Mouse (Mus musculus): ENCODE data around the gene Trim59. TPM values are rescaled to one million over a fixed set of nuclear protein-coding genes. Genes with fewer than 3 reads are reported as not detected.
"Not testable (repeated sequence)": the region's sequence is repeated elsewhere in the genome, so short reads cannot be mapped to it uniquely, and the experiment has no call there.

The Trim59 gene
- polyA plus RNA-seq, 1 experiment from 2014 or later, result 53.8 TPM

DNA sequence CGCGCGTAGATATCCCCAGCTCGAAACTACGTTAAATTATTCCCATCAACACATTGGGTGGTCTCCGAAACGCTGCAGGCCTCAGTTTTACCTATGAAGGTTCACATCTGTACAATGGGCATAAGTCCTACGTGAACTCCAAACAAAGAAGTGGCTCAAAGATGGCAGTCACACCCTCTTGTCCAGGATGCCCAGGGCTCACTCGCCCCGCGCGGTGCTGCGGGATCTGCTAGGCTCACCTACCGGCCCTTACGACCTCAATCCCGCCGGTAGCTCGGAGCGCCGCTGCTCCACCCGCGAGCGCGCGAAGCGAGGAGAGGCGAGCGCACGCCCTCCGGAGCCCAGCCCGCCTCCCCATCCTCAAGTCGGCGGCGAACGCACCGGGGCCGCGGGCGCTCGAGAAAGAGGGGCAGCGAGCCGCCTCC is 376 bp downstream of the Trim59 start:
- Histone ChIP-seq H3K9ac (replicated peaks) (peak overlapping the region; percentile 71), H3K4me2 (ENCODE audit: low read depth, low read length) (peak overlapping the region; percentile 89), H3K9me3 (ENCODE audit: low read length) (no peaks in the 10 kb centered on the region), H3K4me1 (ENCODE audit: insufficient read depth) (peaks cover 12% of the 10 kb centered on the region), H3K27me3 (ENCODE audit: insufficient read depth, low read length) (no peaks in the 10 kb centered on the region), H3K4me3 (ENCODE audit: low read depth, low read length) (peak overlapping the region; percentile 88), H3K27ac (ENCODE audit: low read depth) (peak overlapping the region; percentile 90), H3K36me3 (replicated peaks; ENCODE audit: insufficient read depth, low read length) (peaks cover 17% of the 10 kb centered on the region; the same call in 1 of the 2 replicates)
- ATAC-seq, result peak; percentile 63
- DNase-seq, result no peak
- WGBS (ENCODE audit: insufficient replicate concordance), result 0% methylated on average over 27 of the region's 42 CpGs
- TF ChIP-seq EP300 (IDR thresholded peaks at IDR 0.05; ENCODE audit: low read depth) (no peak), CTCF (IDR thresholded peaks at IDR 0.05; ENCODE audit: low read depth) (no peak)

DNA sequence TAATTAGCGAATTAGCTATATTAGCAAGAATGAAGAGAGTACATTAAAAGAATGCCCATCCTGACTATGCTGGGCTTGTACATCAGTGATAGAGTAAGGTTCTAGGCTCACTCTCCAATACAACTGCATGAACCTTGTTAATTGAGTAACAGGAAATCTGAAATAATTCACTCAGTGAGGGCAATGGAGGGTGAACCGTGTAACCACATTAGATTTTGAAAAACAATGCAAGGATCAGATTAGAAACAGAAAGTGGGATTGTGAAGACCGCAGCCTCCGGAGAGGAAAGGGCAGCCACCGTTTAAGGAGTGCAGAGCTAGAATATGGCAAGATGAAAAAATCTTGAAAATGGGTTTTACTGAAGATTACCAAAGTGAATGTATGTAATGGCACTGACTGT is 3.3 kb downstream of the Trim59 start:
- Histone ChIP-seq H3K36me3 (replicated peaks; ENCODE audit: insufficient read depth, low read length) (peaks cover 23% of the 10 kb centered on the region), H3K9me3 (ENCODE audit: low read length) (no peaks in the 10 kb centered on the region), H3K27me3 (ENCODE audit: insufficient read depth, low read length) (no peaks in the 10 kb centered on the region), H3K27ac (ENCODE audit: low read depth) (no peak overlapping the region), H3K4me1 (ENCODE audit: insufficient read depth) (peaks cover 9% of the 10 kb centered on the region), H3K4me2 (ENCODE audit: low read depth, low read length) (peak overlapping the region; percentile 67), H3K4me3 (ENCODE audit: low read depth, low read length) (peak overlapping the region; percentile 46), H3K9ac (replicated peaks) (0 out of 2 replicates have a peak overlapping the region, but pooled peaks have one; percentile 19)
- TF ChIP-seq EP300 (IDR thresholded peaks at IDR 0.05; ENCODE audit: low read depth), result no peak
- TF ChIP-seq CTCF (IDR thresholded peaks at IDR 0.05; ENCODE audit: low read depth), result no peak
- DNase-seq (no peak), ATAC-seq (no peak)
- WGBS (ENCODE audit: insufficient replicate concordance), result 45% methylated on average over 5 of the region's 5 CpGs

- ATAC-seq (no peak), DNase-seq (no peak)
- Histone ChIP-seq H3K9ac (replicated peaks) (0 out of 2 replicates have a peak overlapping the region, but pooled peaks have one; percentile 0), H3K4me3 (ENCODE audit: low read depth, low read length) (peak overlapping the region; percentile 46), H3K9me3 (ENCODE audit: low read length) (no peaks in the 10 kb centered on the region), H3K4me2 (ENCODE audit: low read depth, low read length) (peak overlapping the region; percentile 67), H3K27me3 (ENCODE audit: insufficient read depth, low read length) (no peaks in the 10 kb centered on the region), H3K4me1 (ENCODE audit: insufficient read depth) (no peaks in the 10 kb centered on the region), H3K36me3 (replicated peaks; ENCODE audit: insufficient read depth, low read length) (peaks cover 33% of the 10 kb centered on the region), H3K27ac (ENCODE audit: low read depth) (no peak overlapping the region)
- 89% methylated on average over 2 of the region's 2 CpGs for WGBS (ENCODE audit: insufficient replicate concordance)
- TF ChIP-seq EP300 (IDR thresholded peaks at IDR 0.05; ENCODE audit: low read depth) (no peak), CTCF (IDR thresholded peaks at IDR 0.05; ENCODE audit: low read depth) (no peak)
Measured at GRCm38 (mm10) chr3:69040105-69040504, 4.5 kb downstream of the Trim59 start.

DNA sequence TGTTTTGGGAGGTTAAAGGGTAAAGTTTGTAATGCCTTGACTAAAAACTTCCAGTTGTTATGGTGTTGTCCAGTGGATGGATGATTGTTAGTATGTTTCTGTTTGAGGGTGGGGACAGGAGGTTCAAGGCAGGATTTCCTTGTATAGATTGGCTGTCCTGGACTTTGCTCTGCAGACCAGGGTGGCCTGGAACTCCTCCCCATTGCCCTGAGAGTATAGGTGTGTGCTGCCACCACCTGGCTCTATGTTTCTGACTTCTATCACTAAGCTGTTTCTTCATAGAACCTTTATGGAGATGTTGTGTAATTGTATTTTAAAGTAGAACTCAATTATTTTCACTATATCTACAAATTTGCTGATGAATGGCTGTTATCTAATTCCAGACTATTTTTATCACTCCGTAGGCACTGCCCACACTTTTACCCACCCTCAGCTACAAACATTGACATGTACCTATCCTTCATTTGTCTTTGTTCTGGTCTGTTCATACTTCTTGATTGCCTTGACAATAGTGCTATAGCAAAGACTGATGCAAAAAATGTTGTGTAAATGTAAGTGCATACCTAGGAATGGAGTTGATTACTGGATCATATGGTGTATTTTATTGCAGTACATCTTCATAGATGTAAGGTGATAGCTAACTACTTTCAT is 18.3 kb downstream of the Trim59 start:
- Histone ChIP-seq H3K9me3 (ENCODE audit: low read length) (no peaks in the 10 kb centered on the region), H3K4me1 (ENCODE audit: insufficient read depth) (no peaks in the 10 kb centered on the region), H3K27me3 (ENCODE audit: insufficient read depth, low read length) (no peaks in the 10 kb centered on the region), H3K9ac (replicated peaks) (no peak overlapping the region), H3K4me2 (ENCODE audit: low read depth, low read length) (no peak overlapping the region), H3K36me3 (replicated peaks; ENCODE audit: insufficient read depth, low read length) (peaks cover 82% of the 10 kb centered on the region), H3K4me3 (ENCODE audit: low read depth, low read length) (no peak overlapping the region), H3K27ac (ENCODE audit: low read depth) (no peak overlapping the region)
- DNase-seq, result peak; percentile 30
- peak; percentile 80 for ATAC-seq
- WGBS (ENCODE audit: insufficient replicate concordance), result 76% methylated on average over 1 of the region's 1 CpGs
- TF ChIP-seq CTCF (IDR thresholded peaks at IDR 0.05; ENCODE audit: low read depth) (peak; percentile 41), EP300 (IDR thresholded peaks at IDR 0.05; ENCODE audit: low read depth) (no peak)

DNA sequence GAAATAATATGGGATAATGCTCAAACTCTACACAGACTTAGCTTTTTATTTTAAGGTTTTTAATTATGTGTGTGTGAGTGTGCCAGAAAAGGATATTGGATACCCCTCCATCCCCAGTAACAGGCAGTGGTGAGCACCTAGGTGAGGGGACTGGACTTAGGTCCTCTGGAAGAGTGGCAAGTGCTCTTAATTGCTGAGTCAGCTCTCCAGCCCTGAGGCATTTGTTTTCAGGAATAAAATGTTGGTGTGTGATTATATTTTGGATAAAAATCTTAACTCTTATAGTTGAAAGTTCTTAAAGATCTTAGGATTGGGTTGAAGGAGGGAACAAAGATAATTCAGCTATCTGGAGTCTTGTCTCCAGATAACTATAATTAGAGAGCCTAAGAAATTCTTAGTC is 23.8 kb downstream of the Trim59 start:
- Histone ChIP-seq H3K27ac (ENCODE audit: low read depth) (no peak overlapping the region), H3K36me3 (replicated peaks; ENCODE audit: insufficient read depth, low read length) (peaks cover 82% of the 10 kb centered on the region), H3K9ac (replicated peaks) (no peak overlapping the region), H3K9me3 (ENCODE audit: low read length) (no peaks in the 10 kb centered on the region), H3K4me2 (ENCODE audit: low read depth, low read length) (no peak overlapping the region), H3K4me1 (ENCODE audit: insufficient read depth) (no peaks in the 10 kb centered on the region), H3K27me3 (ENCODE audit: insufficient read depth, low read length) (no peaks in the 10 kb centered on the region), H3K4me3 (ENCODE audit: low read depth, low read length) (no peak overlapping the region)
- no peak for DNase-seq
- ATAC-seq, result no peak
- no peak for TF ChIP-seq CTCF (IDR thresholded peaks at IDR 0.05; ENCODE audit: low read depth)
- TF ChIP-seq EP300 (IDR thresholded peaks at IDR 0.05; ENCODE audit: low read depth), result no peak

- no peak for DNase-seq
- Histone ChIP-seq H3K9ac (replicated peaks) (no peak overlapping the region), H3K4me2 (ENCODE audit: low read depth, low read length) (no peak overlapping the region), H3K27me3 (ENCODE audit: insufficient read depth, low read length) (no peaks in the 10 kb centered on the region), H3K4me3 (ENCODE audit: low read depth, low read length) (no peak overlapping the region), H3K9me3 (ENCODE audit: low read length) (no peaks in the 10 kb centered on the region), H3K36me3 (replicated peaks; ENCODE audit: insufficient read depth, low read length) (peaks cover 78% of the 10 kb centered on the region), H3K27ac (ENCODE audit: low read depth) (no peak overlapping the region), H3K4me1 (ENCODE audit: insufficient read depth) (no peaks in the 10 kb centered on the region)
- TF ChIP-seq CTCF (IDR thresholded peaks at IDR 0.05; ENCODE audit: low read depth), result peak; percentile 62
- no peak for TF ChIP-seq EP300 (IDR thresholded peaks at IDR 0.05; ENCODE audit: low read depth)
- WGBS (ENCODE audit: insufficient replicate concordance), result 89% methylated on average over 2 of the region's 2 CpGs
- ATAC-seq, result 0 out of 2 replicates have a peak, but pooled peaks have one; percentile 44
Measured at GRCm38 (mm10) chr3:69020285-69020684, 24.3 kb downstream of the Trim59 start.

GRCm38 (mm10) chr3:69018635-69019034 is 25.9 kb downstream of the Trim59 start:
- 95% methylated on average over 2 of the region's 2 CpGs for WGBS (ENCODE audit: insufficient replicate concordance)
- ATAC-seq; H3K9me3 ChIP-seq (ENCODE audit: low read length); DNase-seq; H3K27me3 ChIP-seq (ENCODE audit: insufficient read depth, low read length); H3K4me1 ChIP-seq (ENCODE audit: insufficient read depth); H3K4me3 ChIP-seq (ENCODE audit: low read depth, low read length); H3K4me2 ChIP-seq (ENCODE audit: low read depth, low read length); H3K27ac ChIP-seq (ENCODE audit: low read depth); H3K9ac ChIP-seq (replicated peaks): not testable (repeated sequence)
- peaks cover 79% of the 10 kb centered on the region for H3K36me3 ChIP-seq (replicated peaks; ENCODE audit: insufficient read depth, low read length)
